13 mouse cellular contexts compared by ENCODE assay signal in genomic region chr1:22422102-22422501, GRCm38 (mm10).
A peak's percentile ranks its signal among the peaks of the same experiment; 100 is the strongest.
DNase-seq lines count a peak whose midpoint lies in the region.
"Had no signal": no experiment of that assay in that cellular context is flagged by ENCODE, and none has a peak within 500 bp of the region (broad histone marks: within the 10 kb centered on the region; RNA-seq: fewer than 3 reads in every experiment).

No protein-coding gene starts in this region.

- peak; percentile 11 for DNase-seq in embryo, embryonic 10 days (ENCODE audit: low spot score)
- DNase-seq in embryo, embryonic 9.5 days (ENCODE audit: extremely low spot score): no peak
- DNase-seq in Muller cell, postnatal 12 days (ENCODE audit: inconsistent ontology term): peak; percentile 67
- DNase-seq in embryo, embryonic 11 days: peak; percentile 6
- DNase-seq in urinary bladder, postnatal 4 days (ENCODE audit: low spot score in 2 of 2): no peak
- no peak for DNase-seq in retina, embryonic 14.5 days (ENCODE audit: low spot score)
- DNase-seq in layer of hippocampus, adult 9-10 months (ENCODE audit: low spot score): no peak
- DNase-seq: adrenal gland, postnatal 14 days; cerebellum, adult 11-12 months; cerebellum, adult 9-10 months; cerebellum, postnatal 25 days; gastrocnemius, postnatal 10 days; heart, adult 18-20 months had no signal

Comparison
In these comparisons a context has a peak if more than half of its experiments do, and no peak if none do; other contexts are left out.
1. DNase-seq: peak in embryo, embryonic 10 days (single experiment), Muller cell, postnatal 12 days (single experiment) and embryo, embryonic 11 days (single experiment); none in embryo, embryonic 9.5 days (single experiment), urinary bladder, postnatal 4 days (0 of 2), retina, embryonic 14.5 days (single experiment) and layer of hippocampus, adult 9-10 months (single experiment).